Mouse (Mus musculus): ENCODE results near the gene Plekhg5.

Gene Plekhg5

DNA sequence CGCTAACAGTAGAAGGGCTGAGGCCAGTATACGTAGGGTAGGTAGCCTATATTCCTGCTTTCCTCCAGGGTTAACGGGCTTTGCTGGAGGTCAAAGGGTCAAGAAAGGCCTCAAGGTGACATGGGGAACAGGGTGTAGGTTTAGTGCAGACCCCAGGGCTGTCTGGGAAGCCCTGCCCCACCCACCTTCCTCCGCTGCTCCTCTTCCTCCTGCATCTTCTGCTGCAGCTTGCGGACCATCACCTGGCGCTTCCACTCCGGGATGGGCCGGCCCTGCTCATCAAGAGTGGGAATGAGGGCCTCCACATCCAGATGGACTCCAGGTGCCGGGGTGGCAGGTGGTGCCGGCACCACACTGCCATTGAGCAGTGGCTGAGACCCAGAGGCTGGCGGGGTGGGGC lies 55.6 kb downstream of the Plekhg5 start:
- no peak for DNase-seq

DNA sequence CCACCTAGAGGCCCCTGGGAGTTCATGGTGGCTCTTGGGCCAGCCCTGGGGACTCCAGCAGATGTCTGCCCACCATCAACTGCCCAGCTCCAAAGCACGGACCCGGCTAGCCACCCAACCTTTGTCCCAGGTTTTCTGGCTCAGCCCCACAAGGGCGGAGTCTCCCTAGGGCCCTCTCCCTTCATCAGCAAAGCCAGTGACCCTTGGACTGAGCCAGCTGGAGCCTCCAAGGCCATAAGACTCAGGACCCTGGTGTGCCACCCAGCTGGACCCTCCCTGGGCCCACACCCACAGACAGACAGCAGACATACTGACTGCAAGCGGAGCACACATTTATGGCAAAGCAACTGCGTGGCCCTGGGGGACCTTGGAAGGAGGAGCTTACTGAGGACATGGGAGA lies 56.5 kb downstream of the Plekhg5 start:
- no peak for DNase-seq

DNA sequence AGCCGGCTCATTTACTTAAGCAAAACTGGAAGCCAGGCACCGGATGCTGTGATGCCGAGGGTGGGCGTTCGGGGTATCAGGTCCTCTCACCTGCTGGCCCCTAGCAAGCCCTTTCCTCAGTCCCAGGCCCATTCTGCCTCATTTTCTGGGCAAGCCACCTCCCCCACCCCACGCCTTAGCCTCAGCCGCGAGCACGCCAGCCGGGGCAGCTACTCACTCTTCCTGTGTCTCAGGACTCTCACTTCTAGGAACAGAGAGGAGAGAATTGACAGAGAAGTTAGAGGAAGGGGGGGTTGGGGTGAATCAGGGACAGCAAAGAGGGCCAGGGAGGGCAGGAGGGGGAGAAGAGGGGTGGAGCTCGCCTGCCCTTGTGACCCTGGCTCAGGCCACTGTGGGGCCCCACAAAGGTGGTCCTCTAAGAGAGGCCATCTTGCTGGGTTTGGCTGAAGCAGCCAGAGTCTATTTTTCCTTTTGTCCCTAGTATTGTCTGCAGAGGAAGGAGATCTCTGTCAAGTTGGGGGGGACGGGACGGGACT lies 57.2 kb downstream of the Plekhg5 start:
- no peak for DNase-seq

DNA sequence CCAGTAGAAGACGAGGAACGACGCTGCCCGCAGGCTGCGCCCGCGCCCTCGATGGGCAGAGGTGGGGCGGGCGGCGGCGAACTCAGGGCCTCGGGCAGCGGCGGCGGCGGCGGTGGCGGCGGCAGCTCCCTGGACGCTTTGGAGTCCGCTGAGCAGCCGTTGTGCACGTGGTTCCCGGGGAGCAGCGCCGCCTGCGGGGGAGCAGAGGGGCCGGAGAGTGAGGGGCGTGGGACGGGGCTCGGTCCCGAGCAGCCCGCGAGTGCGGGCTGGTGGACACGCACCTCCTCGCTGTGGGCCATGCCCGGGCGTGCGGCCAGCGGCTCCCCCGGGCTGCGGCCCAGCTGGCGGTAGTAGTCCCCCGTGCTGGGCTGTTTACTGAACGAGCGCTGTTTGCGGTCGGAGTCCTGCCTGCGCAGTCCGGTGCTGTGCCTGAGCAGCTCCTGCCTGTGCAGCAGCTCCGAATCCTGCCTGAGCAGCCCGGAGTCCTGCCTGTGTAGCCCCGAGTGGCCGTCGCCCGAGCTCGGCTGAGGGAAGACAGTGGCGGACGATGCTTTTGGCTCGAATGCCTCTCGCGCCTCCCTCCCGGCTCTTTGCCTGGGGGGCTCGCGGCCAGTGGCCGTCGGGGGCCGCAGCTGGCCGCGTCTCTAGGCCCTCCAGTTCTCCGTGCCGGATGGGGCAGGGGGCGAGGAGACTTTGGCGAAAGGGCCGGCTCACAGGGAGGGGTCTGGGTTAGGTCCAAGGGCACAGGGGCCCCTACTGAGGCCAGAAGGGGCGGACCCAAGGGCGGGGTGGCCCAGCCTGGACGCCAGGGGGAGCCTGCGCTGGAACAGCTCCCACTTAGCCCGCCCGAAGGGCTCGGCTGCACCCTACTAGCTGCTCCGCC lies 58.7 kb downstream of the Plekhg5 start:
- peak; percentile 27 to 43 for DNase-seq

DNA sequence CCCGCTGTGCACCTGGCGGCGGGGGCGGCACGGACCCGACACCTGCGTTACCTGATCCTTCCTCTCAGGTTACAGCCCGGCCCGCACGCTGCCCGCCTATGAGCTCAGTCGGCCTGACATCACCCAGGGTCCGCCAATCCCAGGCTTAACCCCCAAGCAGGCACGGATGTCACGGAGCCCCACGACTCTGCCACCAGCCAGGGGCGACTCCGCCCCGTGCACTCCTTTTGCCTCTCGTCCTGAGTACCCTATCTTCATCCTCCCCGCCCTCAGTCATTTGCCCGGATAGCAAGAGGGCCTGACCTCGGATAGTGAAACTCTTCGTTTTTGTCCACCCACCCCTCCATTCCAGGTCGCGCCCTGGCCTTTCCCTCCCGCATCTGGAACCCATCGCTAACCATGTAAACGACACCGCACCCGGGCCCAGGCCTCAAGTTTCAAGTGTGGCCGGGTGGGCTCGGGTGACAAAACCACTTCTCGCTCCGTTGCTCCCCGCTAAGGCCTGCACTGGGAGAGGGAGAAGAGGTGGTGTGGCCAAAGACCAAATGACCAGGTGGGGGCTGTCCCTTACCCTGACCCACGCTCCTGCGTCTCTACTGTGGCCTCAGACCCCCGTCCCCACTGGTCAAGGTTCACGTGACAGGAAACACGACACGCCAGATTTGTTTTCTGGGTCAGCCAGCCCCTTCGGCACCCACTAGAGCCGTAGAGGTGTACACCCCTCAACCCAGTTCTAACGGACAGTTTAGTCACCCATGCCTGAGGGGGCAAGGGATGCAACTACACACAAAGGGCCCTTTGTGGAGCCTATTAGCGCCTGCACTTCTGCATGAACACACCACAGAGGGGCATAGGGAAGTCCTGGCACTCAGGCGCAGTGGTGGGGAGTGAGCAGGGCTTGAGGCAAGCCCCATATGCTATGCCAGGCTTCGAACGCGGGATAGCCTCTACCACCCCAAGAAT lies 59.8 kb downstream of the Plekhg5 start:
- no peak for DNase-seq

DNA sequence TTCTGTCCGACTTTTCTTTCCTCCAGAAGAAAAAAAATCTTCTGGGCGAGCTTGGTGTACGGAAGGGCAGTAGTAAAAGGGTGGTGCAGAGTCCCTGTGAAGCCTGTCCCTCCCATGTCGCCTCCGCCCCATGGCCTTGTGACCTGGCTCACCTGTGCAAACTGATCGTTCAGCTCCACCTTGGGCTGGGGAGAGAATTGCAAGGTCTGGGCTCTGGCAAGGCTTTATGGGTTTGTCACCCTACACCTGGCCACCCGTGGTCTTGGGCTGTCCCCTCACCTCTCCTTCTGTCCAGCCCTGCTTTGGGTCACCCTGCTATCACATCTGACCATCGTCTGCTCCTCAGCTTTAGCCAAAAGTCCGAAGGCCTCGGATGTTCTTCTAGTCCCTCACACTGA lies 60.5 kb downstream of the Plekhg5 start:
- DNase-seq, result no peak

DNA sequence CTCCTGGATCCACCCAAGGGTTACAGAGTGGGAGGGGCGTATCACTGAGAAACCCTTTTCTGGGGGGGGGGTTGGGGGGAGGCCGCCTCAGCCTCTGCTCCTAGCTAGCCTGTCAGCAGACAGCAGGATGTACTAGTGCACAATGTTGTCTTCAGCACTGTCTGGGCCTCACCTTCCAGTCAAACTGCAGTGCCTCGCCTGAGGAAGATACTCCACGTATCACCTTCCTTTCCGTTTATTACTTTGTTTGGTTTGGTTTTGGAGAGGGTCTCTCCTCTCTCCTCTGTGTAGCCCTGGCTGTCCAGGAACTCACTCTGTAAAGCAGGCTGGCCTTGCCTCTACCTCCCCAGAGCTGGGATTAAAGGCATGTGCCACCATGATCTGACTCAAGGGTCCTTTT lies 60.9 kb downstream of the Plekhg5 start:
- DNase-seq, result no peak

DNA sequence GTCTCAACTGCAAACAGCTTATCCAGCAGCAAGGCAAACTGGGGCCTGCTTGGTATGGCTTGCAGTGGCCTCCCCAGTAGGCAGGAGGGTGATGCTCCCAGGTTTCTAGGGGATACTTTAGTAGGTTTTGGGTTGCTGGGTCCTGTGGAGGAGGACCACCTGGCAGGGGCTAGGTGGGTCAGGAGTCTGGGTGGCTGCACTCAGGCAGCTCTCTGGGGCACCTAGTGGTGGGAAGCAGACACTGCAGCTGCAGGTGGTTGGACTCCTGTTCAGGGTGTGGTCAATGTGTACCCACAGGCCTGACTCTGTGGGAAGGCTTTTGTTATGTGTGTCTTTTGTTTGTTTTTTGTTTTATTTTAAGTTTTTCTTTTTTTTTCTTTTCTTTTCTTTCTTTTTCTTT lies 62.2 kb downstream of the Plekhg5 start:
- peak; percentile 51 to 53 for DNase-seq

DNA sequence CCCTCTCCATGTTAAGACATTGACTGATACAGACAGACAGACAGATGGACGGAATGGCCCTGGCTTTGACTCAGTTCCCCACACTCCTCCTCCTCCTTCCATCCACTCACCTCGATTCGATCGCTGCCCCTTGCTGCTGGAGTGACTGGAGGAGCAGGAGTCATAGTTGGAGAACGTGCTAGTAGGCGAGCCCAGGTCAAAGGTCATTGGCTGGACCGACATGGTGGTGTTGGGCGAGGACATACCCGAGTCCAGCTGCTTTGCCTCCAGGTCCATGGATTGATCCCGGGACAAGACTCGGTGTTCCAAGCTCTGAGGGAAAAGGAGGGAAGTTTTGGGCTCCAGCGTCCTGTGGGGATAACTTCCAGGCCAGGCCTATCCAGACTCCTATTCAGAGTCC lies 63.1 kb downstream of the Plekhg5 start:
- no peak for DNase-seq

DNA sequence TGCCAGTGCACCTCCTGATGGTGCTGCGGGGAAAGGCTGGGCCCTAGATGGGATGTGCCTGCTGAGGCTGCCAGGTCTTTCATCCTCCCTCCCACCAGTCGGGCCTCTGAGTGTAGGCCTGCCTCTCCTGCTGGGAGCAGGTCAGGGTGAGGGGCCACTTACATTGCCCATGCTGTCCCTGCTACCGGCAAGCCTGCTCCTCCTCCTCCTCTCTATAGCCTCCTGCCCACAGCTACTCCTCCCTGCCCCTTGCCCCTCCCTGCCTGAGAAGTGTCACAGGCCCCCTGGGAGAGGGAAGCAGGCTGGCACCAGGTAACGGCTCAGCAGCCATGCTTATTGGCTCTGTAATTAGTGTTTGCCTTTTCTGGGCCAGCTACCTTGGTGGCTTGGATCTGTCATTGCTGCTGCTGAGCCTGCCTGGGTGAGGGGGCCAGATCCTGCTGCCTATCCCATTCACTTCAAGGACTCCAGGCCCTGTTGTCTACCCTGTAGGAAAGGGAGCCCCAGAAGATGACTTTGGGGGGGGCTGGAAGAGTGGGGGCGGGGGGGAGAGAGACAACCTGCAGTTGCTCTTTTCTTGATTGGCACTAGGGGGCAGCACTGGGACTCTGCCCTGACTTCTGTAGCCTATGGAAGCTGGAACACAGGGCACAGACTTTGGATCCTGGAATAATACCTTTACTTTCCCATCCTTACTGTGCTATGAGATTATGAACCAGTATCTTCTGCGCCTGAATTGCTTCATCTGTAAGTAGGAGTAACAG lies 64.0 kb downstream of the Plekhg5 start:
- DNase-seq, result peak; percentile 28 to 41

DNA sequence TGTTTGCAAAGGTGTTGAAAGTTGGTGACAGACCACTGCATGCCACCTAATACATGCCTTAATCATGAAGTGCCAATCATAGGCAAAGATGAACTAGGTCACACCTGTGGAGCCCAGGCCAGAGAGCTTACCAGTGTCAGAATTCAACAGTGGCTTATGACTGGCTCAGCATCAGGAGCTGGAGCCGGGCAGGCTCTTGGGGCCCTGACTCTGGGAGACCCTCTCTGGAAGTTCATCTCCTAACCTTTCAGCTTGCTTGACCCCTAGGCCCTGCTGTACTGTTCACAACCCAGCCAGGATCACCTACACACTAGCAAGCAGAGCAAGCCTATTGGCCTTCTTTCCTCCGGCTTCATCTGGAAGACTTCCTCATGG lies 64.6 kb downstream of the Plekhg5 start:
- no peak for DNase-seq

DNA sequence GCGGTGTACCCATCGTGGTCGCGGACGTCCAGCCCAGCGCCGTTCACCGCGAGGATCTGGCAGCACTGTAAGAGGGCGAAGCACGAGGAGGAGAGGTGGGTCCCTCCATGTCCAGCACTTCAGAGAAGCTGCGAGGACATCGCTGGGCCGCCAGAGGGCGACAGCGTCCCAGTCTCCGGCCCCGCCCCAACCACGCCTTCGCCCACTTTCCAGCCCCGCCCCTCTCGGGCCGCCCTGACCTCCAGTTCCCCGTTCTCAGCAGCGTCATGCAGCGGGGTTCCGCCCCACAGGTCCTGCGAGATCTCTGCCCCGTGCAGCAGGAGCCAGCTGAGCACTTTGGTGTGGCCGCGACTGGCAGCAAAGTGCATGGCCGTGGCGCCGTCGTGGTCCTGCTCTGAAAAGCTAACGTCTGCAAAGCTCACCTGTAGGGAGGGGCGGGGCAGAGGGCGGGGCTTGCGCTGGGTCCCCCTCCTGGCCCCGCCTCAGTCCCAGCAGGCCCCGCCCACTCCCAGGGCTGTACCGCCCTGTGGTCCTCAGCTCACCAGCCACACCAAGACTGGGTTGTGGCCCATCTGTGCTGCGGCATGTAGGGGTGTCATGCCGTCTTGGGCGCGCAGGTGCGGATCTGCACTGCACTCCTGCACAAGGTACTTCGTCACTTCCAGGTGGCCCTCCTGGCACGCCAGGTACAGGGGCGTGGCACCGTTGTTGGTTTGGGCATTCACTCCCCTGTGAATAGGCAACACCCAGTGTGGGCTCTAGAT lies 66.4 kb downstream of the Plekhg5 start:
- peak; percentile 79 to 82 for DNase-seq

DNA sequence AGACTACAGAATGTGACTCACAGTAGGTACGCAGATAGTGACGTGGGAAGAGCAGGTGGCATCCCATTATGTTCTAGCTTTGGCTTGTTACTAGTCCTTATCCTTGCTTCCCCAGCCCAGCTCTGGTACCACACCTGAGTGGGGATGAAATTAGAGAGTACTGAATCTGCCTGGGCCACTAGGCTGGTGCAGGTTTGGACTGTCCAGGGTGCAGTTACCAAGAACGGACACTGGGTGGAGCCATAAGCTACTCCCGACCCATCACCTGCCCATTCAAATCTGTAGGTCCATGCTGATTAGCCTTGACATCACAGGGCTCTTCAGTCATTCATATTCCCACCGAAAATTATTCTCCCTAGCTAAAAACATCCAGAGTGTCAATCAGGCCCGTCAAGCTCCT lies 68.1 kb downstream of the Plekhg5 start:
- DNase-seq, result peak; percentile 43 to 47

DNA sequence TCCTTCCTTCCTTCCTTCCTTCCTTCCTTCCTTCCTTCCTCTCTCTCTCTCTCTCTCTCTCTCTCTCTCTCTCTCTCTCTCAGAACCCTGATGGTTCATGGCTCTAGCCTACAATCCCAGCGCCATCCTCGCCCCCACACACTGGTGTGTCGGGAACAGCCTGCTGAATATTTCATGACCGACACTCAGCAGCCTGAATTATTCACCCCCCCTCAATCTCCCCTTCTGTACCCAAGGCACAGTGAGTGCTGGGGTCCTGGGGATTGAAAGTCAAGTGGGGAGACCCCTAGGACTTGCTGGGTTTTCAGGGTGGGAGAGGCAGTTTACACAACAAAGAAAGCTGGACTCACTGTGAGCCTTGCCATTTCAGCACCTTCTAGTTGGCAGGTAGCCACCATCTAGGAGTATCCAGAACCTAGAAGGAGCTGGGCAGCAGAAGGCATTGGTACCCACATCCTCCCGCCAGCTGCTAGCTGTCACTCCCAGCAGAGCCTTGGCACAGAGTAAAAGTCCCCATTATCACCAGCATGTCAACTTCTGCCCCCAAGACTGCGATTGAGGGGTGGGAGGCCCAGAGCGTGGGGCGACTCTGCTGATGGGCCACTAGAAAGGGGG lies 69.3 kb downstream of the Plekhg5 start:
- DNase-seq, result no peak

DNA sequence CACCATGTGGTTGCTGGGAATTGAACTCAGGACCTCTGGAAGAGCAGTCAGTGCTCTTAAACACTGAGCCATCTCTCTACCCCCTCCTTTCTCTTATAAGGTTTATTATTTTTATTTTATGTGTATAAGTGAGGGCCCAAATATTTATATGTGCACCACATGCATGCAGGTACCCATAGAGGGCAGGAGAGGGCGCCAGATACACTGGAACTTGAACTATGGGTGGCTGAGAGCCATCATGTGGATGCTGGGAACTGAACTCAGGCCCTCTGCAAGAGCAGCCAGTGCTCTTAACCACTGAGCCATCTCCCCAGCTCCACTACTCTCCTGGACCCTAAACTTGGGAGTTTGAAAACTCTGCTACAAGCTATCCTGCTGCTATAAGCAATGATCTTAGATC lies 71.3 kb downstream of the Plekhg5 start:
- no peak for DNase-seq

DNA sequence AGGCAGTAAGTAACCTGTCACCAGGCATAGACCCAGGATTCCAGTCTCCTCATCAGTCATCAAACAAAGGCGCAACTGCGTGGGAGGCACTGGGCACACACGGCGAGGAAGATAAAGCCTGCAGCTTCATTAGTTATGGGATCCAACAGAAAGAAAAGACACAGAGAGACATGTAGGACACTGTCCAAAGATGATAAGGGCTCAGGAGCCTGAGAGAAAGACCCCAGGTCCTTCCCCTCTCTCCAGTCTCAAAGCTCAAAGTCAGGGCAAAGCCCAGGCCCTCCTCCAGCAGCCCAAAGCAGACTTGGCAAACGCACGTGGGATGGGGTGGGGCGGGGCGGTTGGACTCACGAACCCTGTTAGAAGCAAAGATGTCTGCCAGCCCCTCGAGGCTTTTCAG lies 73.2 kb downstream of the Plekhg5 start:
- DNase-seq, result no peak

DNA sequence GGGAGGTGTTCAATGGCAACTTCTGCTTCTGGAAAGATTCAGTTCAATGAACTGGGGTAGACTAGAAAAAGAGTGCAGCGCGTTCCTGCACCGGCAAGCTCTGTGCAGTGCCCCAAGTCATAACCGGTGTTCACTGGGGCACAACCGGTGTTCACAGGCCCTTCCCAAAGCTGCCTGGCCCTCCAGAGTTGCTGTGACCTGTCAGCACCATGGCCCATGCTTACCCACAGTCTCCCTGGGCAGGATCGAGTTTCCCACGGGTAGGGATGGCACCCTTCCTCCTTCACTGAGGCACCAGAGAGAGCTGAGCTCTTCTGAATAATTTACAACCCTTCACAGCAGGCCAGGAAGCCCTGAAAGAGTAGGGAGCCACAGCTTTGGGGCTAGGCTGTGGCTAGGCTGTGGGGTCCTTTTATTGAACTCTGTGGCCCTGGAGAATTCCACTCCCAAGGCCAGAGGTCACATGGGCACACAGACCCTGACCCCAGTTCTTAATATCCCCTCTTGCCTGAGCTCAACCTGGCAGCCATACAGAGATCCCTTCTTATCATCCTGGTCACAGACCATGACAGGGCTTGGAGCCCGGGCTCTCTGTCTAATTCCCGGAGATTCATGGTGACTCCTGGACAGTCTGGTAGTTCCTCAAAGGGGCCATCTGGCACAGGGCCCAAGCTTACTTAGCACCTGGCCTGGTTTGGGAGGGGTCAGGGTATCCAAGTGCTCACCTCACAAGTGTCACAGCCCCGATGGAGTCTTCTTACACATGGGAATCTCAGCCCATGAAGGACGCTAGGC lies 73.9 kb downstream of the Plekhg5 start:
- no peak for DNase-seq

DNA sequence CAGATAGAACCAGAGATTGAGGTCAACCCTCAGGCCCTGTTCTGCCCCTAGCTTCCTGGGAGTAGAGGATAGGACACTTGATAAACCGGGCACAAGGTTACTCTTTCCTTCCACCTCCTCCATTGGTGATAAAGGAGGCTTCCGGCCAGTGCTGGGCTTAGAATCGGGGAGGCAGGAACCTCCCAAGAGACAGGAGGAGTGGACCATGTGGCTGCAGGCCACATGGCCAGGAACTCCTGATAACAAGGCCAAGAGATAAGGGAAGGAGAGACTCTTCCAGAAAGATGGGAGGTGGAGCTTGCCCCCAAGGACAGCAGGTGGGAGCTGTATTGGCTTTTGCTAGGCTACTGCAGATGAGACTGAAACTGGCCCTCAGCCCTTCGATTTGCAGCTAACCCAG lies 78.2 kb downstream of the Plekhg5 start:
- no peak for DNase-seq

DNA sequence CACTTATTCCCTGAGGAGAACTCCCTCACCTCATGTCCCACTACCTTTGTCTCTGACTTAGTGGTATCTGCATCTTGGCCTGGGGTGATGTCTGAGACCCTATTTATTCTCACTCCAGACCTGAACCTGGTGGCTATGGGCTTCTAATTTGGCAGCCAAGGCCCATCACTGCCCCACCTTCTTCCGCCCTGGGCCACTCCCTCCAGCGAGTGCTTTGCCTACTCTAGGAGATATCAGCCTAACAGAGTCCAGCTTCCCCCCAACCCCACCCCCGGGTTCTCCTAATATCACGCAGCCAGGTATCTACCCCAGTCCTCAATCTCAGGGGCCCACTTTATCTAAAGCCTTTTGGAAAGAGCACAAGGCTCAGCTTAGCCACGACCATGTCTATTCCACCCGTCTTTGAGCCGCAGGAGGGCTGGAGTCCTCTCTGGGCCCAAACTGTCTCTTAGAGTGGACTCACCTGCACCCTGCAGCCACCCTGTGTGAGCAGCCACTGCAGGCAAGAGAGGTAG lies 79.2 kb downstream of the Plekhg5 start:
- DNase-seq, result no peak

DNA sequence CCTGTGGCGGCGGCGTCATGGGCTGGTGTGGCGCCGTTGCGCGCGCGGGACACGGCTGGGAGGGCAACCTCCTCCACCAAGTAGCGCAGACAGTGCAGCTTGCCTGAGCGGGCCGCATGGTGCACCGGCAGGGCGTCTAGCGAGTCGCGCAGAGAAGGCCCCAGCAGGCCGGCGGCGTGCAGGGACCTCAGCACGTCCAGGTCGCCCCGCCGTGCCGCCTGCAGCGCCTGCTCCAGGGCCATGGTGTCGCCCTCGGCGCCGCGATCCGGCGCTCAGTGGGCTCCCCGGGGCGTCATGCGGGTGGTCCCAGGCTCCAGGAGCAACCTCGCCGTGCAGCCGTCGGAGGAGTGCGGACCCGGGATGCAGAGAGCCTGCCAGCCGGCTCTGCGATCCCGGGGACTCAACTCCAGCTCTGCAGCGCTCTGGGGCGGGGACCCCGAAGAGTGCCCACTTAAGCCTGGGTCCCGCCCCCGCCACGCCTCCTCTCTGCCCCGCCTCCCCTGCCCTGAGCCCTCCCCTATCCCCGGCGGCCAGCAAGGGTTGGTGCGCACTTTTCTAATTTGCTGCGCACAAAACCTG lies 79.8 kb downstream of the Plekhg5 start, which contains the start of gene Espn:
Gene Espn (minus strand): TSS at position 406 of the 579 bp plus-strand sequence.
- DNase-seq, result no peak
